Mouse (Mus musculus): ENCODE results near the gene Bdnf.

DNA sequence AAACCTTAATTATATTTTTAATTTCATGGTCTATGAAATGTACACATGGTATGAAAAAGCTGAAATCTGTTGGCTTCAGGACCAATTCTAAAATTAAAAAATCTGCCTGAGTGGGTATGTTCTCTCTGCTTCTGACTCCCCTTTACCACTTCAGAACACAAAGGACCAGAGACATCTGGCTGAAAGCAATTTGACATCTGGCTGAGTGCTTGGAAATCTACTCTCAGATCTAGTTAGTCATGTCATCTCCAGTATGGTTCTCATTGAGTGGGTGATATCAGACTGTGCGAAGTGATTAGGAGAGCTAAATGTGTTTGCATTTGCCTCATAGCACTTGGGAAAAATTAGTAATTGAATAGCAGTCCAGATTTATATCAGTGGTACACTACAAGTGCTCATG lies 36.5 kb downstream of the Bdnf start:
- TF ChIP-seq POLR2A (IDR thresholded peaks at IDR 0.05; ENCODE audit: control insufficient read depth, low read depth, low read length) (no peak), CTCF (IDR thresholded peaks at IDR 0.05; ENCODE audit: control insufficient read depth, insufficient read depth, insufficient replicate concordance, low read depth, low read length) (no peak)
